Mouse (Mus musculus) retina, adult 2 months (tissue): Measurements from ENCODE around the gene Arhgap21.

Experiments
- DNase-seq: peaks from one replicate; pipeline ENCODE4 v3.0.0-alpha.2; 2012; ENCODE audit warnings: low read depth, low spot score

Arhgap21 gene

GRCm38 (mm10) chr2:20966176-20967100, 2.2 kb downstream of the Arhgap21 start:
- no peak for DNase-seq

- DNase-seq: no peak
These were observed 3.3 kb downstream of the Arhgap21 start for GRCm38 (mm10) chr2:20965361-20965760.

GRCm38 (mm10) chr2:20964461-20964860, 4.2 kb downstream of the Arhgap21 start:
- DNase-seq: no peak

- DNase-seq: no peak
These were observed 5.4 kb downstream of the Arhgap21 start for GRCm38 (mm10) chr2:20963226-20963805.

GRCm38 (mm10) chr2:20962284-20962683, 6.4 kb downstream of the Arhgap21 start:
- DNase-seq: no peak

- DNase-seq: no peak
These were observed 6.9 kb downstream of the Arhgap21 start for GRCm38 (mm10) chr2:20961825-20962224.

GRCm38 (mm10) chr2:20961295-20961694, 7.4 kb downstream of the Arhgap21 start:
- DNase-seq: no peak

GRCm38 (mm10) chr2:20960668-20961035, 8.0 kb downstream of the Arhgap21 start:
- DNase-seq: no peak

- no peak for DNase-seq
These were observed 8.6 kb downstream of the Arhgap21 start for GRCm38 (mm10) chr2:20959906-20960667.

GRCm38 (mm10) chr2:20959045-20959444, 9.6 kb downstream of the Arhgap21 start:
- DNase-seq: no peak

GRCm38 (mm10) chr2:20957995-20958394, 10.7 kb downstream of the Arhgap21 start:
- DNase-seq: no peak

GRCm38 (mm10) chr2:20956716-20957115, 12.0 kb downstream of the Arhgap21 start:
- DNase-seq: no peak

- no peak for DNase-seq
These were observed 12.7 kb downstream of the Arhgap21 start for GRCm38 (mm10) chr2:20955996-20956395.

GRCm38 (mm10) chr2:20955376-20955775, 13.3 kb downstream of the Arhgap21 start:
- DNase-seq: no peak

GRCm38 (mm10) chr2:20952716-20953115, 16.0 kb downstream of the Arhgap21 start:
- no peak for DNase-seq

- no peak for DNase-seq
These were observed 19.5 kb downstream of the Arhgap21 start for GRCm38 (mm10) chr2:20949168-20949567.

- DNase-seq: no peak
These were observed 21.6 kb downstream of the Arhgap21 start for GRCm38 (mm10) chr2:20947036-20947435.

- DNase-seq: no peak
These were observed 23.1 kb downstream of the Arhgap21 start for GRCm38 (mm10) chr2:20945596-20945995.

- DNase-seq: no peak
These were observed 24.8 kb downstream of the Arhgap21 start for GRCm38 (mm10) chr2:20943730-20944454.

- DNase-seq: no peak
These were observed 25.5 kb downstream of the Arhgap21 start for GRCm38 (mm10) chr2:20943222-20943621.

- DNase-seq: no peak
These were observed 26.1 kb downstream of the Arhgap21 start for GRCm38 (mm10) chr2:20942434-20943198.
